Mouse (Mus musculus): ENCODE results near the gene Ino80e. TPM values are rescaled to one million over a fixed set of nuclear protein-coding genes. Genes with fewer than 3 reads are reported as not detected.

Gene Ino80e
- polyA plus RNA-seq, 1 experiment from 2014 or later, result 89.4 TPM

- Histone ChIP-seq H3K4me2 (replicated peaks; ENCODE audit: low read depth, low read length) (peak overlapping the region; percentile 78), H3K9me3 (ENCODE audit: control insufficient read depth, low read length) (no peaks in the 10 kb centered on the region), H3K27me3 (ENCODE audit: control insufficient read depth, insufficient read depth, low read length) (no peaks in the 10 kb centered on the region), H3K27ac (ENCODE audit: low read depth, low read length) (peak overlapping the region; percentile 11; the same call in 1 of the 2 replicates), H3K9ac (ENCODE audit: low read depth, low read length) (peak overlapping the region; percentile 46; the same call in 1 of the 2 replicates), H3K4me1 (replicated peaks; ENCODE audit: control insufficient read depth, insufficient read depth, low read length) (peaks cover 15% of the 10 kb centered on the region), H3K4me3 (ENCODE audit: low read depth, low read length) (peak overlapping the region; percentile 60; the same call in 1 of the 2 replicates), H3K36me3 (ENCODE audit: control insufficient read depth, insufficient read depth, low read length) (peaks cover 18% of the 10 kb centered on the region; the same call in 1 of the 2 replicates)
- 61% methylated on average over 6 of the region's 6 CpGs for WGBS
- ATAC-seq (ENCODE audit: low FRiP score) (no peak), DNase-seq (ENCODE audit: low spot score) (no peak)
Observed at GRCm38 (mm10) chr7:126863791-126864190, 1.6 kb upstream of the Ino80e start.

GRCm38 (mm10) chr7:126861429-126862130, 597 bp downstream of the Ino80e start, which contains the start of gene Hirip3:
Gene Hirip3 (plus strand): TSS chr7:126861972.
- WGBS, result 2% methylated on average over 42 of the region's 42 CpGs
- ATAC-seq (ENCODE audit: low FRiP score), result peak; percentile 91
- H3K27ac ChIP-seq (ENCODE audit: low read depth, low read length), result peak within 1 kb of the TSS; percentile 67

GRCm38 (mm10) chr7:126860987-126861386, 1.2 kb downstream of the Ino80e start:
- Histone ChIP-seq H3K9ac (ENCODE audit: low read depth, low read length) (peak overlapping the region; percentile 67), H3K36me3 (ENCODE audit: control insufficient read depth, insufficient read depth, low read length) (peaks cover 12% of the 10 kb centered on the region; the same call in 1 of the 2 replicates)

More at GRCm38 (mm10) chr7:126861429-126862130, 597 bp downstream of the Ino80e start, which contains the start of gene Hirip3:
- peaks cover 14% of the 10 kb centered on the region; the same call in 1 of the 2 replicates for H3K36me3 ChIP-seq (ENCODE audit: control insufficient read depth, insufficient read depth, low read length)
- H3K27me3 ChIP-seq (ENCODE audit: control insufficient read depth, insufficient read depth, low read length), result no peaks in the 10 kb centered on the region
- peaks cover 15% of the 10 kb centered on the region for H3K4me1 ChIP-seq (replicated peaks; ENCODE audit: control insufficient read depth, insufficient read depth, low read length)
- H3K4me2 ChIP-seq (replicated peaks; ENCODE audit: low read depth, low read length), result peak within 1 kb of the TSS; percentile 78
- H3K9ac ChIP-seq (ENCODE audit: low read depth, low read length), result peak within 1 kb of the TSS; percentile 67
- DNase-seq (ENCODE audit: low spot score), result peak; percentile 99
- no peaks in the 10 kb centered on the region for H3K9me3 ChIP-seq (ENCODE audit: control insufficient read depth, low read length)
- H3K4me3 ChIP-seq (ENCODE audit: low read depth, low read length), result peak within 1 kb of the TSS; percentile 60

GRCm38 (mm10) chr7:126856741-126857420, 5.3 kb downstream of the Ino80e start:
- H3K9me3 ChIP-seq (ENCODE audit: control insufficient read depth, low read length), result no peaks in the 10 kb centered on the region
- no peaks in the 10 kb centered on the region; the same call in 1 of the 2 replicates for H3K4me1 ChIP-seq (replicated peaks; ENCODE audit: control insufficient read depth, insufficient read depth, low read length)
- no peak for ATAC-seq (ENCODE audit: low FRiP score)
- no peak overlapping the region for H3K9ac ChIP-seq (ENCODE audit: low read depth, low read length)
- peaks cover 9% of the 10 kb centered on the region; the same call in 1 of the 2 replicates for H3K36me3 ChIP-seq (ENCODE audit: control insufficient read depth, insufficient read depth, low read length)
- H3K4me2 ChIP-seq (replicated peaks; ENCODE audit: low read depth, low read length), result no peak overlapping the region
- H3K27me3 ChIP-seq (ENCODE audit: control insufficient read depth, insufficient read depth, low read length), result no peaks in the 10 kb centered on the region
- DNase-seq (ENCODE audit: low spot score), result no peak
- WGBS, result 79% methylated on average over 9 of the region's 9 CpGs
- H3K27ac ChIP-seq (ENCODE audit: low read depth, low read length), result no peak overlapping the region
- no peak overlapping the region for H3K4me3 ChIP-seq (ENCODE audit: low read depth, low read length)

More at GRCm38 (mm10) chr7:126860987-126861386, 1.2 kb downstream of the Ino80e start:
- peak overlapping the region; percentile 78 for H3K4me2 ChIP-seq (replicated peaks; ENCODE audit: low read depth, low read length)
- H3K27me3 ChIP-seq (ENCODE audit: control insufficient read depth, insufficient read depth, low read length), result no peaks in the 10 kb centered on the region
- 68% methylated on average over 5 of the region's 5 CpGs for WGBS
- H3K9me3 ChIP-seq (ENCODE audit: control insufficient read depth, low read length), result no peaks in the 10 kb centered on the region
- ATAC-seq (ENCODE audit: low FRiP score), result no peak
- H3K27ac ChIP-seq (ENCODE audit: low read depth, low read length), result no peak overlapping the region
- peaks cover 15% of the 10 kb centered on the region for H3K4me1 ChIP-seq (replicated peaks; ENCODE audit: control insufficient read depth, insufficient read depth, low read length)
- peak overlapping the region; percentile 60 for H3K4me3 ChIP-seq (ENCODE audit: low read depth, low read length)
- DNase-seq (ENCODE audit: low spot score), result no peak

- peaks cover 9% of the 10 kb centered on the region; the same call in 1 of the 2 replicates for H3K36me3 ChIP-seq (ENCODE audit: control insufficient read depth, insufficient read depth, low read length)
- 95% methylated on average over 3 of the region's 3 CpGs for WGBS
- no peaks in the 10 kb centered on the region for H3K9me3 ChIP-seq (ENCODE audit: control insufficient read depth, low read length)
- H3K9ac ChIP-seq (ENCODE audit: low read depth, low read length), result no peak overlapping the region
- H3K4me2 ChIP-seq (replicated peaks; ENCODE audit: low read depth, low read length), result no peak overlapping the region
- H3K4me3 ChIP-seq (ENCODE audit: low read depth, low read length), result no peak overlapping the region
- no peaks in the 10 kb centered on the region for H3K27me3 ChIP-seq (ENCODE audit: control insufficient read depth, insufficient read depth, low read length)
- peaks cover 2% of the 10 kb centered on the region; the same call in 1 of the 2 replicates for H3K4me1 ChIP-seq (replicated peaks; ENCODE audit: control insufficient read depth, insufficient read depth, low read length)
- no peak overlapping the region for H3K27ac ChIP-seq (ENCODE audit: low read depth, low read length)
- ATAC-seq (ENCODE audit: low FRiP score) (no peak), DNase-seq (ENCODE audit: low spot score) (no peak)
Observed at GRCm38 (mm10) chr7:126855641-126856040, 6.5 kb downstream of the Ino80e start.

GRCm38 (mm10) chr7:126853454-126853853, 8.7 kb downstream of the Ino80e start:
- no peaks in the 10 kb centered on the region for H3K9me3 ChIP-seq (ENCODE audit: control insufficient read depth, low read length)
- no peak overlapping the region for H3K4me3 ChIP-seq (ENCODE audit: low read depth, low read length)
- peaks cover 4% of the 10 kb centered on the region for H3K4me1 ChIP-seq (replicated peaks; ENCODE audit: control insufficient read depth, insufficient read depth, low read length)
- DNase-seq (ENCODE audit: low spot score), result no peak
- H3K27me3 ChIP-seq (ENCODE audit: control insufficient read depth, insufficient read depth, low read length), result peaks cover 9% of the 10 kb centered on the region
- no peak overlapping the region for H3K9ac ChIP-seq (ENCODE audit: low read depth, low read length)
- no peak overlapping the region for H3K4me2 ChIP-seq (replicated peaks; ENCODE audit: low read depth, low read length)
- no peak for ATAC-seq (ENCODE audit: low FRiP score)
- 87% methylated on average over 5 of the region's 5 CpGs for WGBS
- no peak overlapping the region for H3K27ac ChIP-seq (ENCODE audit: low read depth, low read length)
- 0 out of 2 replicates have a peak, but pooled peaks cover 4% of the 10 kb centered on the region for H3K36me3 ChIP-seq (ENCODE audit: control insufficient read depth, insufficient read depth, low read length)

GRCm38 (mm10) chr7:126851192-126851591, 11.0 kb downstream of the Ino80e start:
- no peak overlapping the region for H3K4me3 ChIP-seq (ENCODE audit: low read depth, low read length)
- DNase-seq (ENCODE audit: low spot score) (no peak), ATAC-seq (ENCODE audit: low FRiP score) (no peak)
- H3K27me3 ChIP-seq (ENCODE audit: control insufficient read depth, insufficient read depth, low read length), result peaks cover 12% of the 10 kb centered on the region
- H3K27ac ChIP-seq (ENCODE audit: low read depth, low read length), result no peak overlapping the region
- H3K9ac ChIP-seq (ENCODE audit: low read depth, low read length), result no peak overlapping the region
- H3K4me2 ChIP-seq (replicated peaks; ENCODE audit: low read depth, low read length), result no peak overlapping the region
- no peaks in the 10 kb centered on the region for H3K36me3 ChIP-seq (ENCODE audit: control insufficient read depth, insufficient read depth, low read length)
- H3K4me1 ChIP-seq (replicated peaks; ENCODE audit: control insufficient read depth, insufficient read depth, low read length), result peaks cover 9% of the 10 kb centered on the region
- no peaks in the 10 kb centered on the region for H3K9me3 ChIP-seq (ENCODE audit: control insufficient read depth, low read length)
- 43% methylated on average over 12 of the region's 12 CpGs for WGBS

GRCm38 (mm10) chr7:126850161-126850560, 12.0 kb downstream of the Ino80e start:
- peaks cover 12% of the 10 kb centered on the region for H3K27me3 ChIP-seq (ENCODE audit: control insufficient read depth, insufficient read depth, low read length)
- H3K4me2 ChIP-seq (replicated peaks; ENCODE audit: low read depth, low read length), result no peak overlapping the region
- H3K27ac ChIP-seq (ENCODE audit: low read depth, low read length), result no peak overlapping the region
- H3K36me3 ChIP-seq (ENCODE audit: control insufficient read depth, insufficient read depth, low read length), result no peaks in the 10 kb centered on the region
- no peak for ATAC-seq (ENCODE audit: low FRiP score)
- no peak overlapping the region for H3K9ac ChIP-seq (ENCODE audit: low read depth, low read length)
- no peak for DNase-seq (ENCODE audit: low spot score)
- peaks cover 9% of the 10 kb centered on the region for H3K4me1 ChIP-seq (replicated peaks; ENCODE audit: control insufficient read depth, insufficient read depth, low read length)
- no peaks in the 10 kb centered on the region for H3K9me3 ChIP-seq (ENCODE audit: control insufficient read depth, low read length)
- WGBS, result 90% methylated on average over 6 of the region's 6 CpGs
- no peak overlapping the region for H3K4me3 ChIP-seq (ENCODE audit: low read depth, low read length)
